Mouse (Mus musculus) limb, embryonic 12.5 days (tissue): ENCODE measurements at regions not wholly inside any gene's neighbourhood (a gene's known extent, or its start where the extent isn't known, plus 50 kb on each side); places are given as distances from the start of the nearest gene placed in this dataset.
"Not testable (repeated sequence)": the region's sequence is repeated elsewhere in the genome, so short reads cannot be mapped to it uniquely, and the experiment has no call there.

ENCODE experiments used
- ATAC-seq: fragments of 200-750 bp; cut with Nextera tagmentation; 2 replicates; pipeline ENCODE4 v1.8.0; 2017; ENCODE audit warnings: low read depth, moderate TSS enrichment; ENCODE audit not compliant: insufficient number of reproducible peaks, insufficient read depth, low FRiP score, low TSS enrichment
- H3K27ac ChIP-seq: fragments of 300-500 bp; sonication (generic); 2 replicates; pipeline ENCODE4 v1.5.1; 2016; ENCODE audit warnings: mild to moderate bottlenecking, moderate library complexity
- H3K27me3 ChIP-seq: fragments of 300-500 bp; sonication (generic); 2 replicates; pipeline ENCODE4 v1.6.1; 2016; ENCODE audit warnings: mild to moderate bottlenecking, moderate library complexity
- H3K36me3 ChIP-seq: fragments of 300-500 bp; sonication (generic); 2 replicates; pipeline ENCODE4 v1.6.1; 2016; ENCODE audit warnings: mild to moderate bottlenecking, moderate library complexity
- H3K4me1 ChIP-seq: fragments of 300-500 bp; sonication (generic); replicated peaks from 2 replicates; pipeline ENCODE4 v1.6.1; 2016
- H3K4me2 ChIP-seq: fragments of 300-500 bp; sonication (generic); 2 replicates; pipeline ENCODE4 v1.6.1; 2016; ENCODE audit warnings: mild to moderate bottlenecking, moderate library complexity
- H3K4me3 ChIP-seq: fragments of 300-500 bp; sonication (generic); replicated peaks from 2 replicates; pipeline ENCODE4 v1.5.1; 2016; ENCODE audit warnings: mild to moderate bottlenecking
- H3K9ac ChIP-seq: fragments of 300-500 bp; sonication (generic); replicated peaks from 2 replicates; pipeline ENCODE4 v1.6.1; 2016; ENCODE audit warnings: mild to moderate bottlenecking, moderate library complexity
- H3K9me3 ChIP-seq: fragments of 300-500 bp; sonication (generic); 2 replicates; pipeline ENCODE4 v1.6.1; 2016; ENCODE audit warnings: mild to moderate bottlenecking, moderate library complexity
- WGBS: fragments of 180-500 bp; shearing (Covaris S2); methylation state at CpG from one replicate; pipeline ENCODE4 v1.1.7; 2016; 5-methylcytosine and 5-hydroxymethylcytosine counted together

- 93% methylated on average over 4 of the region's 4 CpGs for WGBS
- H3K27me3 ChIP-seq, H3K36me3 ChIP-seq, H3K4me2 ChIP-seq, H3K4me1 ChIP-seq, H3K27ac ChIP-seq, ATAC-seq, H3K4me3 ChIP-seq, H3K9ac ChIP-seq: not testable (repeated sequence)
- peaks cover 18% of the 10 kb centered on the region for H3K9me3 ChIP-seq
Observed at GRCm38 (mm10) chr6:67674717-67675116, 139.1 kb upstream of the Tacstd2 start.

DNA sequence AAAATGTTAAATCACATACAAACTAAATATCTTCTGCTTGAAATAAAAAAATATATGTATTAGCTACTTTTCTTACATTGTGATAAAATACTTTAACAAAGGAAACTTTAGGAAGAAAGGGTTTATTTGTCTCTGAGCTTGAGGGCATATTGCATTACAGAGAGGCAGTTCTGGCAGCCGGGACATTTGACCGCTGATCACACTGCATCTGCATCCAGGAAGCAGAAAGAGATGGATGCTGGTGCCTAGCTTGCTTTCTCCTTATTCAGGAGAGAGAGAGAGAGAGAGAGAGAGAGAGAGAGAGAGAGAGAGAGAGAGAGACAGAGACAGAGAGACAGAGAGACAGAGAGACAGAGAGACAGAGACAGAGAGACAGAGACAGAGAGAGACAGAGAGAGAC, 137.7 kb upstream of the Tacstd2 start:
- H3K27me3 ChIP-seq, H3K4me1 ChIP-seq, H3K4me3 ChIP-seq, H3K36me3 ChIP-seq, H3K4me2 ChIP-seq, H3K9ac ChIP-seq, ATAC-seq, H3K27ac ChIP-seq: not testable (repeated sequence)
- H3K9me3 ChIP-seq, result peaks cover 14% of the 10 kb centered on the region
- 69% methylated on average over 2 of the region's 2 CpGs for WGBS

DNA sequence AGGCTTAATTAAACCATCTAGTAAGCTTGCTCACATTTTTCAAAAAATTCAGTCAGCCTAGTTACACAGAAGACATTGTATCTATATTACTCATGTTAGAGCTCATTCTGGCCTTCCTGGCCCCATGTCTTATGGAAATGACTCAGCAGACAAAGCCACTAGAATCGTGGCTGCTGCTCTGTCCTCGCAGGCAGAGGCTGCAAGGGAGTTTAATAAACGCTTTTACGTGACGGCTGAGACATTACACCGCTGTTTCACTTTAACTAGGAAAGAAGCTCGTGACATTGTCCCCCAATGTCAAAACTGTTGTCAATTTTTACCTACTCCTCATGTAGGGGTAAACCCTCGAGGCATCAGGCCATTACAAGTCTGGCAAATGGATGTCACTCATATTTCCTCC, 132.5 kb upstream of the Tacstd2 start:
- H3K9me3 ChIP-seq, result peaks cover 11% of the 10 kb centered on the region
- not testable (repeated sequence) for H3K27me3 ChIP-seq, H3K4me2 ChIP-seq, ATAC-seq, H3K27ac ChIP-seq, H3K9ac ChIP-seq, H3K4me3 ChIP-seq, H3K4me1 ChIP-seq, H3K36me3 ChIP-seq
- 87% methylated on average over 8 of the region's 8 CpGs for WGBS

DNA sequence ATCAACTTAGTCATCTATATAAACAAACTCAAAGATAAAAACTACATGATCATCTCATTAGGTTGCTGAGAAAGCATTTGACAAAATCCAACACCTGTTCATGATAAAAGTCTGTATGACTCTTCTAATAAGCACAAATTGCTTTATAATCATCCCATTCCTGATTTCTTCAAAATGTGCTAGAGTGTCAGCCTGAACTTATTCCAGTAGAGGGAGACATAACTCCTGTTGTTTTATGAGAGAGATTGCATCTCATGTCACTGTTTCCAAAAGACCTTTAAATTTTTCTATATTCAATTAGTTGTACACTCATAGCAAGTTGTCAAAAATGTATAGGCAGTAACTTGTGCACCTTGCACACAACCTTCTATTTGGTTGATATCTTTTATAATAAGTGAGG, 96.0 kb upstream of the Tacstd2 start:
- no peaks in the 10 kb centered on the region for H3K4me1 ChIP-seq
- ATAC-seq, result no peak

DNA sequence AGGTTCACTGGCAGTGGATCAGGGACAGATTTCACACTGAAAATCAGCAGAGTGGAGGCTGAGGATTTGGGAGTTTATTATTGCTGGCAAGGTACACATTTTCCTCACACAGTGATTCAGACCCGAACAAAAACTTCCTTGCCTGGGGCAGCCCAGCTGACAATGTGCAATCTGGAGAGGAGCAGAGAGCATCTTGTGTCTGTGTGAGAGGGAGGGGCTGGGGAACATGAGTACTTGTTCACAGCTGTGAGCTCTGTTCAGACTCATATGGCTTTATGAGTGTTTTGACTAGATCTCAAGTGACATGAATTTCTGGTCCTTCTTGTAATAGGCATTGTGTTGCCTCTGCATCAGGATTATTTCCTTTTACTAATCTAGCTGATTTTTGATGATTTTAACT, 74.8 kb upstream of the Tacstd2 start:
- H3K9me3 ChIP-seq, result no peaks in the 10 kb centered on the region
- no peak overlapping the region for H3K4me2 ChIP-seq
- H3K36me3 ChIP-seq, result no peaks in the 10 kb centered on the region
- no peaks in the 10 kb centered on the region for H3K27me3 ChIP-seq
- H3K9ac ChIP-seq, result no peak overlapping the region
- ATAC-seq, result no peak
- H3K4me1 ChIP-seq, result no peaks in the 10 kb centered on the region
- no peak overlapping the region for H3K4me3 ChIP-seq
- 79% methylated on average over 1 of the region's 1 CpGs for WGBS
- H3K27ac ChIP-seq, result no peak overlapping the region

More for the DNA sequence above, 96.0 kb upstream of the Tacstd2 start:
- Histone ChIP-seq H3K27me3 (no peaks in the 10 kb centered on the region), H3K9me3 (no peaks in the 10 kb centered on the region), H3K9ac (no peak overlapping the region), H3K27ac (no peak overlapping the region), H3K36me3 (no peaks in the 10 kb centered on the region), H3K4me3 (no peak overlapping the region), H3K4me2 (no peak overlapping the region)

- not testable (repeated sequence) for H3K9ac ChIP-seq, H3K4me1 ChIP-seq, ATAC-seq, H3K27me3 ChIP-seq, H3K9me3 ChIP-seq, H3K4me2 ChIP-seq, H3K36me3 ChIP-seq, H3K4me3 ChIP-seq, H3K27ac ChIP-seq
- WGBS, result 56% methylated on average over 1 of the region's 1 CpGs
Observed at GRCm38 (mm10) chr6:67609461-67609860, 73.9 kb upstream of the Tacstd2 start.
